Mouse (Mus musculus) spleen, adult 2 months (tissue): ENCODE data around the gene Enpp1. TPM values are rescaled to one million over a fixed set of nuclear protein-coding genes. Genes with fewer than 3 reads are reported as not detected.
"Not testable (repeated sequence)": the region's sequence is repeated elsewhere in the genome, so short reads cannot be mapped to it uniquely, and the experiment has no call there.

Experiments
- DNase-seq, 2 experiments: peaks; one replicate each; pipeline versions ENCODE4 v3.0.0 to v3.0.0-alpha.2; 2012 to 2021; ENCODE audit warnings: low spot score in 2 of 2, low read depth in 1 of 2
- H3K27ac ChIP-seq: fragments of 200-500 bp; 2 replicates; pipeline ENCODE4 v1.5.1; 2012; ENCODE audit warnings: low read length, inconsistent platforms; ENCODE audit not compliant: insufficient read depth
- H3K27me3 ChIP-seq: fragments of 200-500 bp; 2 replicates; pipeline ENCODE4 v1.6.1; 2012; ENCODE audit warnings: mild to moderate bottlenecking, moderate library complexity, low read length, inconsistent platforms; ENCODE audit not compliant: control insufficient read depth, insufficient read depth
- H3K36me3 ChIP-seq: fragments of 200-500 bp; 2 replicates; pipeline ENCODE4 v1.6.1; 2012; ENCODE audit warnings: mild to moderate bottlenecking, low read length, inconsistent platforms; ENCODE audit not compliant: control insufficient read depth, insufficient read depth
- H3K4me1 ChIP-seq: fragments of 200-500 bp; 2 replicates; pipeline ENCODE4 v1.6.1; 2011; ENCODE audit warnings: inconsistent platforms; ENCODE audit not compliant: control insufficient read depth, insufficient read depth, insufficient read length
- H3K4me3 ChIP-seq: fragments of 200-500 bp; 2 replicates; pipeline ENCODE4 v1.5.1; 2011; ENCODE audit warnings: mild to moderate bottlenecking, inconsistent platforms; ENCODE audit not compliant: insufficient read depth, insufficient read length; ENCODE audit errors: extremely low read depth
- CTCF ChIP-seq: fragments of 200-500 bp; IDR thresholded peaks from 2 replicates; pipeline ENCODE4 v1.5.1; 2011; ENCODE audit warnings: mild to moderate bottlenecking, inconsistent platforms; ENCODE audit not compliant: insufficient read depth, insufficient read length, insufficient replicate concordance; ENCODE audit errors: extremely low read depth
- POLR2A ChIP-seq: fragments of 200-500 bp; IDR thresholded peaks from 2 replicates; pipeline ENCODE4 v1.6.1; 2011; ENCODE audit warnings: low read depth, low read length, inconsistent platforms
- WGBS: fragments of 180-500 bp; shearing (Covaris S2); methylation state at CpG from one replicate; pipeline ENCODE4 v1.1.7; 2018; 5-methylcytosine and 5-hydroxymethylcytosine counted together
- polyA plus RNA-seq: library from polyadenylated mRNA; depleted of rRNA; stranded (reverse); fragments of >200 nt; gene quantifications from 2 replicates; pipeline ENCODE4 v1.2.3, GENCODE M21; 2012

Gene Enpp1
- polyA plus RNA-seq, 1 experiment, result 3.2 TPM

GRCm38 (mm10) chr10:24629086-24629720 is 82.8 kb downstream of the Enpp1 start:
- Histone ChIP-seq H3K36me3 (no peaks in the 10 kb centered on the region), H3K27ac (no peak overlapping the region), H3K4me1 (no peaks in the 10 kb centered on the region), H3K4me3 (no peak overlapping the region), H3K27me3 (no peaks in the 10 kb centered on the region)
- no peak for TF ChIP-seq POLR2A
- no peak for TF ChIP-seq CTCF
- DNase-seq, result no peak
- 84% methylated on average over 9 of the region's 9 CpGs for WGBS

GRCm38 (mm10) chr10:24628466-24628865 is 83.5 kb downstream of the Enpp1 start:
- Histone ChIP-seq H3K27me3 (no peaks in the 10 kb centered on the region), H3K4me3 (no peak overlapping the region), H3K27ac (no peak overlapping the region), H3K36me3 (no peaks in the 10 kb centered on the region), H3K4me1 (no peaks in the 10 kb centered on the region)
- TF ChIP-seq POLR2A (no peak), CTCF (no peak)
- DNase-seq, result no peak
- WGBS, result 86% methylated on average over 9 of the region's 9 CpGs

- no peak for TF ChIP-seq POLR2A
- no peak for TF ChIP-seq CTCF
- WGBS, result 86% methylated on average over 12 of the region's 12 CpGs
These were observed 84.7 kb downstream of the Enpp1 start for GRCm38 (mm10) chr10:24627262-24627661.

GRCm38 (mm10) chr10:24625060-24625701 is 86.8 kb downstream of the Enpp1 start:
- Histone ChIP-seq H3K27ac (no peak overlapping the region), H3K36me3 (no peaks in the 10 kb centered on the region), H3K27me3 (no peaks in the 10 kb centered on the region), H3K4me1 (no peaks in the 10 kb centered on the region), H3K4me3 (no peak overlapping the region)
- 48% methylated on average over 24 of the region's 24 CpGs for WGBS
- DNase-seq, result peak; percentile 65 to 75
- no peak for TF ChIP-seq POLR2A
- peak; percentile 83; the same call in 1 of the 2 replicates for TF ChIP-seq CTCF

More at GRCm38 (mm10) chr10:24627262-24627661, 84.7 kb downstream of the Enpp1 start:
- Histone ChIP-seq H3K4me3 (no peak overlapping the region), H3K4me1 (no peaks in the 10 kb centered on the region), H3K27ac (no peak overlapping the region), H3K36me3 (no peaks in the 10 kb centered on the region), H3K27me3 (no peaks in the 10 kb centered on the region)
- no peak for DNase-seq

GRCm38 (mm10) chr10:24622586-24622985 is 89.4 kb downstream of the Enpp1 start:
- WGBS, result 24% methylated on average over 7 of the region's 7 CpGs
- H3K4me3 ChIP-seq, result no peak overlapping the region
- no peak overlapping the region for H3K27ac ChIP-seq
- no peaks in the 10 kb centered on the region for H3K27me3 ChIP-seq
- no peaks in the 10 kb centered on the region for H3K36me3 ChIP-seq
- TF ChIP-seq POLR2A (no peak), CTCF (peak; percentile 92; the same call in 1 of the 2 replicates)
- no peaks in the 10 kb centered on the region for H3K4me1 ChIP-seq
- DNase-seq, result peak; percentile 65 to 73

GRCm38 (mm10) chr10:24621572-24621971 is 90.4 kb downstream of the Enpp1 start:
- Histone ChIP-seq H3K4me1 (no peaks in the 10 kb centered on the region), H3K36me3 (no peaks in the 10 kb centered on the region), H3K27ac (no peak overlapping the region), H3K4me3 (no peak overlapping the region), H3K27me3 (no peaks in the 10 kb centered on the region)
- peak; percentile 79; the same call in 1 of the 2 replicates for TF ChIP-seq CTCF
- no peak for TF ChIP-seq POLR2A
- peak in 1 of 2 experiments; percentile 46 for DNase-seq
- 16% methylated on average over 9 of the region's 9 CpGs for WGBS

GRCm38 (mm10) chr10:24616572-24616971 is 95.4 kb downstream of the Enpp1 start:
- H3K4me3 ChIP-seq, H3K4me1 ChIP-seq, H3K27me3 ChIP-seq, DNase-seq, H3K27ac ChIP-seq, H3K36me3 ChIP-seq: not testable (repeated sequence)
- 89% methylated on average over 1 of the region's 1 CpGs for WGBS
